Mouse (Mus musculus) forebrain, embryonic 13.5 days (tissue): ENCODE measurements around the gene Rpgrip1. TPM values are rescaled to one million over a fixed set of nuclear protein-coding genes. Genes with fewer than 3 reads are reported as not detected.
"Not testable (repeated sequence)": the region's sequence is repeated elsewhere in the genome, so short reads cannot be mapped to it uniquely, and the experiment has no call there.

ENCODE experiments used
- ATAC-seq: fragments of 200-750 bp; cut with Nextera tagmentation; 2 replicates; pipeline ENCODE4 v1.8.0; 2017
- H3K27ac ChIP-seq: fragments of 300-500 bp; sonication (generic); 2 replicates; pipeline ENCODE4 v1.5.1; 2015; ENCODE audit warnings: inconsistent platforms, mild to moderate bottlenecking, moderate library complexity
- H3K27me3 ChIP-seq: fragments of 300-500 bp; sonication (generic); 2 replicates; pipeline ENCODE4 v1.6.1; 2015; ENCODE audit warnings: mild to moderate bottlenecking, inconsistent platforms
- H3K36me3 ChIP-seq: fragments of 300-500 bp; sonication (generic); 2 replicates; pipeline ENCODE4 v1.6.1; 2015; ENCODE audit warnings: mild to moderate bottlenecking, inconsistent platforms; ENCODE audit not compliant: poor library complexity, severe bottlenecking
- H3K4me1 ChIP-seq: fragments of 300-500 bp; sonication (generic); 2 replicates; pipeline ENCODE4 v1.6.1; 2015; ENCODE audit warnings: inconsistent platforms
- H3K4me2 ChIP-seq: fragments of 300-500 bp; sonication (generic); 2 replicates; pipeline ENCODE4 v1.6.1; 2015; ENCODE audit warnings: inconsistent platforms, mild to moderate bottlenecking, moderate library complexity
- H3K4me3 ChIP-seq: fragments of 300-500 bp; sonication (generic); 2 replicates; pipeline ENCODE4 v1.5.1; 2015; ENCODE audit warnings: mild to moderate bottlenecking, inconsistent platforms
- H3K9ac ChIP-seq: fragments of 300-500 bp; sonication (generic); 2 replicates; pipeline ENCODE4 v1.6.1; 2015; ENCODE audit warnings: mild to moderate bottlenecking, inconsistent platforms
- H3K9me3 ChIP-seq: fragments of 300-500 bp; sonication (generic); replicated peaks from 2 replicates; pipeline ENCODE4 v1.6.1; 2016; ENCODE audit warnings: inconsistent platforms
- WGBS: fragments of 180-500 bp; shearing (Covaris S2); methylation state at CpG from one replicate; pipeline ENCODE4 v1.1.7; 2015; 5-methylcytosine and 5-hydroxymethylcytosine counted together
- polyA plus RNA-seq: library from polyadenylated mRNA; unstranded; fragments of >200 nt; fragmentation: Nextera tagmentation; extraction: Ambion mirVana; gene quantifications from 2 replicates; pipeline ENCODE4 v1.2.1, GENCODE M21; 2015

Rpgrip1 gene
- 82.5 and 91.0 TPM in 2 replicates for polyA plus RNA-seq

- no peak within 1 kb of the TSS for H3K9ac ChIP-seq
- WGBS, result 86% methylated on average over 4 of the region's 4 CpGs
- H3K4me3 ChIP-seq, result no peak within 1 kb of the TSS
- H3K4me1 ChIP-seq, result peaks cover 11% of the 10 kb centered on the region; the same call in 1 of the 2 replicates
- no peaks in the 10 kb centered on the region for H3K27me3 ChIP-seq
- no peaks in the 10 kb centered on the region for H3K36me3 ChIP-seq
- H3K9me3 ChIP-seq, result no peaks in the 10 kb centered on the region
- no peak within 1 kb of the TSS for H3K27ac ChIP-seq
- no peak within 1 kb of the TSS for H3K4me2 ChIP-seq
- ATAC-seq, result no peak
Measured at GRCm38 (mm10) chr14:52110346-52110745, at the start of gene Rpgrip1. Rpgrip1 (plus strand) TSS chr14:52110704.

GRCm38 (mm10) chr14:52060800-52061199 lies 49.7 kb upstream of the Rpgrip1 start:
- H3K9ac ChIP-seq, result no peak overlapping the region
- H3K4me3 ChIP-seq, result no peak overlapping the region
- no peaks in the 10 kb centered on the region for H3K9me3 ChIP-seq
- H3K27ac ChIP-seq, result no peak overlapping the region
- 81% methylated on average over 1 of the region's 1 CpGs for WGBS
- H3K27me3 ChIP-seq, result no peaks in the 10 kb centered on the region
- H3K4me1 ChIP-seq, result no peaks in the 10 kb centered on the region
- no peaks in the 10 kb centered on the region for H3K36me3 ChIP-seq
- H3K4me2 ChIP-seq, result no peak overlapping the region
- no peak for ATAC-seq

- no peaks in the 10 kb centered on the region for H3K36me3 ChIP-seq
- H3K9me3 ChIP-seq, result no peaks in the 10 kb centered on the region
- H3K27ac ChIP-seq, result no peak overlapping the region
- H3K9ac ChIP-seq, result no peak overlapping the region
- H3K4me2 ChIP-seq, result no peak overlapping the region
- H3K27me3 ChIP-seq, result no peaks in the 10 kb centered on the region
- ATAC-seq, result no peak
- no peaks in the 10 kb centered on the region for H3K4me1 ChIP-seq
- H3K4me3 ChIP-seq, result no peak overlapping the region
- 88% methylated on average over 8 of the region's 8 CpGs for WGBS
Measured at GRCm38 (mm10) chr14:52061798-52062197, 48.7 kb upstream of the Rpgrip1 start.

- no peaks in the 10 kb centered on the region for H3K9me3 ChIP-seq
- no peak overlapping the region for H3K27ac ChIP-seq
- WGBS, result 66% methylated on average over 4 of the region's 4 CpGs
- no peaks in the 10 kb centered on the region for H3K4me1 ChIP-seq
- ATAC-seq, result no peak
- no peak overlapping the region for H3K4me3 ChIP-seq
- H3K27me3 ChIP-seq, result no peaks in the 10 kb centered on the region
- no peak overlapping the region for H3K9ac ChIP-seq
- H3K36me3 ChIP-seq, result peaks cover 10% of the 10 kb centered on the region
- no peak overlapping the region for H3K4me2 ChIP-seq
Measured at GRCm38 (mm10) chr14:52066135-52066534, 44.4 kb upstream of the Rpgrip1 start.

- H3K27me3 ChIP-seq, result no peaks in the 10 kb centered on the region
- no peaks in the 10 kb centered on the region for H3K9me3 ChIP-seq
- H3K4me3 ChIP-seq, result no peak overlapping the region
- no peaks in the 10 kb centered on the region for H3K4me1 ChIP-seq
- ATAC-seq, result 0 out of 2 replicates have a peak, but pooled peaks have one; percentile 16
- 93% methylated on average over 15 of the region's 15 CpGs for WGBS
- no peak overlapping the region for H3K4me2 ChIP-seq
- peaks cover 62% of the 10 kb centered on the region for H3K36me3 ChIP-seq
- no peak overlapping the region for H3K27ac ChIP-seq
- no peak overlapping the region for H3K9ac ChIP-seq
Measured at GRCm38 (mm10) chr14:52071599-52072137, 38.8 kb upstream of the Rpgrip1 start.

- H3K4me3 ChIP-seq, result no peak overlapping the region
Measured at GRCm38 (mm10) chr14:52083083-52083482, 27.4 kb upstream of the Rpgrip1 start.

GRCm38 (mm10) chr14:52094533-52094932 lies 16.0 kb upstream of the Rpgrip1 start:
- H3K27me3 ChIP-seq, result no peaks in the 10 kb centered on the region
- H3K4me3 ChIP-seq, result no peak overlapping the region
- peaks cover 9% of the 10 kb centered on the region for H3K4me1 ChIP-seq
- ATAC-seq, result no peak
- no peak overlapping the region for H3K4me2 ChIP-seq
- WGBS, result 93% methylated on average over 1 of the region's 1 CpGs
- H3K9me3 ChIP-seq, result no peaks in the 10 kb centered on the region
- no peak overlapping the region for H3K9ac ChIP-seq
- peaks cover 65% of the 10 kb centered on the region for H3K36me3 ChIP-seq
- H3K27ac ChIP-seq, result no peak overlapping the region

More at GRCm38 (mm10) chr14:52083083-52083482, 27.4 kb upstream of the Rpgrip1 start:
- Histone ChIP-seq H3K9me3 (no peaks in the 10 kb centered on the region), H3K4me2 (no peak overlapping the region), H3K27me3 (no peaks in the 10 kb centered on the region), H3K27ac (no peak overlapping the region), H3K9ac (no peak overlapping the region), H3K36me3 (peaks cover 60% of the 10 kb centered on the region), H3K4me1 (no peaks in the 10 kb centered on the region)
- ATAC-seq, result no peak

GRCm38 (mm10) chr14:52097191-52097590 lies 13.3 kb upstream of the Rpgrip1 start:
- WGBS, result 97% methylated on average over 3 of the region's 3 CpGs
- not testable (repeated sequence) for H3K9me3 ChIP-seq, H3K27ac ChIP-seq, H3K4me2 ChIP-seq, H3K4me3 ChIP-seq, H3K27me3 ChIP-seq, ATAC-seq, H3K9ac ChIP-seq
- Histone ChIP-seq H3K36me3 (peaks cover 52% of the 10 kb centered on the region), H3K4me1 (peaks cover 34% of the 10 kb centered on the region)

- ATAC-seq, H3K4me2 ChIP-seq, H3K27me3 ChIP-seq, H3K27ac ChIP-seq, H3K9ac ChIP-seq, H3K9me3 ChIP-seq, H3K4me3 ChIP-seq: not testable (repeated sequence)
- WGBS, result 89% methylated on average over 3 of the region's 3 CpGs
- peaks cover 42% of the 10 kb centered on the region for H3K4me1 ChIP-seq
- peaks cover 40% of the 10 kb centered on the region for H3K36me3 ChIP-seq
Measured at GRCm38 (mm10) chr14:52098387-52098786, 12.1 kb upstream of the Rpgrip1 start.

- Histone ChIP-seq H3K27me3 (no peaks in the 10 kb centered on the region), H3K9me3 (no peaks in the 10 kb centered on the region), H3K4me3 (0 out of 2 replicates have a peak overlapping the region, but pooled peaks have one; percentile 10), H3K27ac (no peak overlapping the region), H3K36me3 (peaks cover 35% of the 10 kb centered on the region), H3K4me2 (peak overlapping the region; percentile 32; the same call in 1 of the 2 replicates), H3K9ac (no peak overlapping the region), H3K4me1 (peaks cover 42% of the 10 kb centered on the region)
- 83% methylated on average over 2 of the region's 2 CpGs for WGBS
- no peak for ATAC-seq
Measured at GRCm38 (mm10) chr14:52099563-52099962, 10.9 kb upstream of the Rpgrip1 start.

- H3K27me3 ChIP-seq, result no peaks in the 10 kb centered on the region
- H3K4me1 ChIP-seq, result peaks cover 42% of the 10 kb centered on the region
- H3K36me3 ChIP-seq, result peaks cover 27% of the 10 kb centered on the region
- H3K4me3 ChIP-seq, result no peak overlapping the region
- H3K4me2 ChIP-seq, result peak overlapping the region; percentile 45
- no peak for ATAC-seq
- H3K9ac ChIP-seq, result no peak overlapping the region; the same call in 1 of the 2 replicates
- no peak overlapping the region for H3K27ac ChIP-seq
- 82% methylated on average over 5 of the region's 5 CpGs for WGBS
- no peaks in the 10 kb centered on the region for H3K9me3 ChIP-seq
Measured at GRCm38 (mm10) chr14:52100170-52100960, 10.1 kb upstream of the Rpgrip1 start.

GRCm38 (mm10) chr14:52101285-52102157 lies 9.0 kb upstream of the Rpgrip1 start:
- ATAC-seq, result no peak
- peaks cover 48% of the 10 kb centered on the region for H3K4me1 ChIP-seq
- no peaks in the 10 kb centered on the region for H3K27me3 ChIP-seq
- no peak overlapping the region for H3K27ac ChIP-seq
- peak overlapping the region; percentile 68 for H3K4me3 ChIP-seq
- no peak overlapping the region for H3K9ac ChIP-seq
- WGBS, result 79% methylated on average over 1 of the region's 1 CpGs
- H3K4me2 ChIP-seq, result peak overlapping the region; percentile 67
- H3K36me3 ChIP-seq, result peaks cover 17% of the 10 kb centered on the region
- H3K9me3 ChIP-seq, result no peaks in the 10 kb centered on the region
